Mouse (Mus musculus): ENCODE measurements around the gene Nqo2.

GRCm38 (mm10) chr13:34007234-34007633 lies 42.7 kb downstream of the Nqo2 start:
- TF ChIP-seq POLR2A (IDR thresholded peaks at IDR 0.05; ENCODE audit: borderline replicate concordance, low read depth, low read length) = no peak
- no peak for TF ChIP-seq CTCF (IDR thresholded peaks at IDR 0.05; ENCODE audit: low read depth, low read length)
